Mouse (Mus musculus) cerebellum, postnatal 10 days (tissue): ENCODE results near the gene Ust.

ENCODE experiments used
- DNase-seq, 2 experiments: peaks; one replicate each; pipeline ENCODE4 v3.0.0; 2021; ENCODE audit warnings: mixed read lengths in 2 of 2

The Ust gene

DNA sequence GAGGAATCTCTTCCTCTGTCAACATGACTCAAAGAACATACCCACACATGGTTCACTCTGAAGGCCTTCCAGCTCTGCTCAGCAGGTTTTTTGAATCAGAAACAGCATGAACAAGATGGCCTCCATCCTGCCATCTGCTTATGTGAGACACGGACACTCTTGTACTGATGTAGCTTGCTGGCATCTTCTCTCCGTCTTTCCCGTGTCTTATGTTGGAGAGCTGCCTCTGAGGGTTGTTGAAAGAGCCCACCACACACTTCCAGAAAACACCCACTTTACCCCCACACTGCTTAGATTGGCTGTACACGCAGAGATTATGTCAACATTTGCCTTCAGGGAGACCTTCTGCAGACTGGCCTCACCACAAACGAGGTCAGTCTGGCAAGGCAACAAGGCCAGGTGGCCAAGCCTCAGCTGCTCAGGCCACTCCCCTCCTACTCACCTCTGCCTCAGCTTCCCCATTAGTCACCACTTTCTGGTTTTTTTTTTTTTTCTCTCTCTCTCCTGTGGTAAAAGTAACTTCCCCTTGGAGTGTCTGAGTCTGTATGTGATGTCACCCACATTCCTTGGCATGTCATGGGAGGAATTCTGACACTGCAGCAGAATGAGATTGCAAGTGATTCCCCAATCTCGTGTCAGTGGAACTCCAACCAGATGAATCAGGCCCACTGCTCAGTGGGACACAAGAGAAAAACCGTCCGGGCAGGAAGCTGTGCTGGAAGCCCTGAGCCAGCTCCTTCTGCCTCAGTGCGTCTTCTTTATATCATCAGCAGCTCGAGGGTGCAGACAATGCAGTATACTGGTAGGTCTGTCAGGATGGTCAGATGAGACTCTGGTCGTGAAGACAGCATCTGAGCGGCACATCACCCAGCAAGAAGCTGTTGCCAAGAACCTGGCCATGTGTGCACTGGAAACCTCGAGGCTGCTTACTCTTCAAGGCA is 19.4 kb downstream of the Ust start:
- DNase-seq, result peak; percentile 78 to 79

DNA sequence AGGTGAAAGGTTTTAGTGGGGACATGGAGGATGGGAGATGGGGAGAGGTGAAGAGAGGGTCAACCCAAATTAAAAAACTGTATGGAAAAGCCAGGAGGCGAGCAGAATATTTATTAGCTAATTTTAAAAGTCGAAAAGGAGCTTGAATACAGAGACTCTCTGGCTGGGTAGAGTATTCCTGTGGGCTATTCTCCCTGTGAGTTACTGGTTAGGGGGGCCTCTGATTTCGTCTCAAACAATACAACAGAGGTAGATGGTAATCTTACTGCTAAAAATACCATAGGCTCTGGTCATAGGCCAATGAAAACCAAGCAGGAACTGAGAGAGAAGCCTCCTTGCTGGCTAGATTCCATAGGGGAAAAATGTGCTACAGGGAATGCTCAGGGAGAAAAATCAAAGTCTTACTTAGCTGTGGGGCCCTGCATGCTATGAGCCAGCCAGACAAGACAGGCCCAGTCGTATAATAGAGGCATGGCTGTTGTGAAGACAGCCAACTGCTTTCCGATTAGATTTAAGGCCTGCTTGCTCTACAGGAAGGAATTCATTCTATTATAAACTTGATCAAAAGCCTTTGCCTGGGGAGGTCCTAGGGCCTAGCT is 23.0 kb downstream of the Ust start:
- no peak for DNase-seq

- no peak for DNase-seq
These were observed 26.6 kb downstream of the Ust start for GRCm38 (mm10) chr10:8491909-8492591.

DNA sequence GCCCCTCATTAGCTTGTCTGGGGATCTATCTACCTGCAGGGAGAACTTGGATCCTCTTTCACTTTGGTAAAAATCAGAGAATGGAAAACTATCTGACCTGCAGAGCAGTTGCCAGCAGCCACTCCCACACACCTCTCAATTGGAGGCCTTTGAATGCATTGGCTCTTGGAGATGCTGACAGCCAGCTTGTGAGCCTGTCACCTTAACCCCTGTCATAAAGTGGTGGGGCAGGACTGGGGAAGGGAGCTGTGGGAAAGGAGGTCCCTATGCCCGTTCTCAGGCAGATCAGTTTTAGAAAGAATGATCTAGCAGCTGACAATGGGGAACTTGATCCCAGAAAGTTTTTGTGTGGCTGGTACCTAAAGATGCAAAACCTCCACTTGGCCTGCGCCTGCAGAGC is 31.2 kb downstream of the Ust start:
- DNase-seq, result no peak

- DNase-seq, result no peak
These were observed 34.1 kb downstream of the Ust start for GRCm38 (mm10) chr10:8484487-8484886.

- no peak for DNase-seq
These were observed 35.8 kb downstream of the Ust start for GRCm38 (mm10) chr10:8482779-8483178.

- DNase-seq, result no peak
These were observed 38.8 kb downstream of the Ust start for GRCm38 (mm10) chr10:8479779-8480178.

DNA sequence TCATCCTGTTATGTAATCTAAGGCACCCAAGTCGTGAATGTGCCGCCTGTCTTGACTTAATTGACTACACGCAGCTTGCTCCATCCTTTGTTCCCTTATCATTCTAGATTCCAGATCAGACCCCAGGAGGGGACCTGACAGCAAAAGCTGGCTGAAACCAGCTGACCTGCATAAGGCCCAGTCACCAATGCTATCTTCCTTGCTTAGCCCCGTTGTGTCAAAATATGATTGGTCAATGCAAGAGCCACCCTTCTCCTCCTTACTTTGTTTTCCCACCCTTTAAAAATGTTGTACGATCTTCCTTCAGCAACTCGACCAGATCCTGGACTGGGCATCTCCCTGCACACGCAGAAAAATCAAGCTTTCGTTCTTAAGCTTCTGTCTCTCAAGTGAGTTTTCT is 40.7 kb downstream of the Ust start:
- no peak for DNase-seq

GRCm38 (mm10) chr10:8471995-8472394 is 46.6 kb downstream of the Ust start:
- DNase-seq, result peak; percentile 67 to 73

- DNase-seq, result no peak
These were observed 47.6 kb downstream of the Ust start for GRCm38 (mm10) chr10:8471012-8471411.

DNA sequence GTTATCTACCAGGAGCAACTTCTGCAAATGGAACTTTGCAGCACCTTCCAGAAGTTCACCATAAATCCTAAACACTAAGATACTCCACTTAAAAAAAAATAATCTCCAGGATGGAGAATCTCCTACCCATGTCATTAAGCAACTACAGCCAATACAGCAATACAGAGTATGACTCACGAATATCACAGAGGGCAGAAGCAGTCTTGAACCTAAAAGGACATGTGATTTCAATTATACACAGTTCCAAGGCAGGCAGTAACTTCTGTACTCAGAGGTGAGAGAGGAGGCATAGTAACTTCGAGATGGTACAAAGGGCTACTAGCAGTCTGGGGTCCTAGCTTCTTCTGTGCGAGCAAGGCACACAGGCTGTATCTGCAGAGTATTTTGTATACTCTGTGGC is 49.1 kb downstream of the Ust start:
- DNase-seq, result no peak

- no peak for DNase-seq
These were observed 49.8 kb downstream of the Ust start for GRCm38 (mm10) chr10:8468651-8469386.

- no peak for DNase-seq
These were observed 52.7 kb downstream of the Ust start for GRCm38 (mm10) chr10:8465918-8466317.

DNA sequence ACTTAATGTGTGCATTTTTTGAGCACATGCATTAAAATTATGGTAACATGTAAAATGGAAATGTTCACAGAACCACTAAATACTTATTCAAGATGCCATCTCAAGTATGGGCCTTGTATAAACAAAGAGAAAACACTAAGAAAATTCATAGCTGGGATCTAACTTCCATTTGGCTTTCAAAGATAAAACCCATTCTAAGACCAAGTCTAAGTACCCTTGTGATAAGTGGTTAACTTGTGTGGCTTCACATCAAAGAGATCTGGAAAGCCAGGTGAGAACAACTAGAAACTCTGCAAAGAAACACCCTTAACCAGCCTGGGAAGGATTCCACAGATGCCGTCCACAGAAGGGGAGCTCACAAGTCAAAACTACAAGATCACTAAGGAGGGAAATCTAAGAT is 53.4 kb downstream of the Ust start:
- DNase-seq, result no peak

- no peak for DNase-seq
These were observed 57.3 kb downstream of the Ust start for GRCm38 (mm10) chr10:8461372-8461771.

GRCm38 (mm10) chr10:8454711-8455110 is 63.9 kb downstream of the Ust start:
- no peak for DNase-seq

- DNase-seq, result peak in 1 of 2 experiments; percentile 23
These were observed 70.9 kb downstream of the Ust start for GRCm38 (mm10) chr10:8447681-8448080.

DNA sequence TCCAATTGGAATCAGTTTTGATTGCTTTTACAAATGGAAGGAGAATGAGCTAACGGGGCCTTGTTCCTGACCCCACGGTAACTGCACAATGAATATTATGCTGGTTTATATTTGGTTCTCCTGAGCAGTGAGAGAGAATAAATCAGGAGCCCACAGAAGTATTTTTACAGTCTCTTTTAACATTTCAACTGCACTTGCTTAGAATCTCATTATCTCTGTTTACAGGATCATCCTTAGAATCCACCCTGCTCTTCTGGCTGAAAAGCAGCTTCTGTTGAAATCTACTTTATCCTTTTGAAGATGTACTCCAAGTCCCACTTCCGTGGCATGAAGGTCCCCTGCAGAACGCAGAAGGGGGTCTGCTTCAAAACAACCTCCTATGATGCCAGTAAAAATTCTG is 71.7 kb downstream of the Ust start:
- no peak for DNase-seq

- no peak for DNase-seq
These were observed 74.6 kb downstream of the Ust start for GRCm38 (mm10) chr10:8444052-8444451.

GRCm38 (mm10) chr10:8431857-8432256 is 86.8 kb downstream of the Ust start:
- peak; percentile 27 to 52 for DNase-seq

- DNase-seq, result peak; percentile 68 to 78
These were observed 89.5 kb downstream of the Ust start for GRCm38 (mm10) chr10:8428787-8429778.
